Mouse (Mus musculus) heart, postnatal 0 days (tissue): ENCODE measurements around the gene Saysd1.

Experiments
- CTCF ChIP-seq: IDR thresholded peaks from 2 replicates; pipeline ENCODE4 v1.5.1; 2016; ENCODE audit warnings: antibody characterized with exemption, control low read depth, low read depth
- EP300 ChIP-seq: IDR thresholded peaks from 2 replicates; pipeline ENCODE4 v1.6.1; 2016; ENCODE audit warnings: antibody characterized with exemption, low read depth

DNA sequence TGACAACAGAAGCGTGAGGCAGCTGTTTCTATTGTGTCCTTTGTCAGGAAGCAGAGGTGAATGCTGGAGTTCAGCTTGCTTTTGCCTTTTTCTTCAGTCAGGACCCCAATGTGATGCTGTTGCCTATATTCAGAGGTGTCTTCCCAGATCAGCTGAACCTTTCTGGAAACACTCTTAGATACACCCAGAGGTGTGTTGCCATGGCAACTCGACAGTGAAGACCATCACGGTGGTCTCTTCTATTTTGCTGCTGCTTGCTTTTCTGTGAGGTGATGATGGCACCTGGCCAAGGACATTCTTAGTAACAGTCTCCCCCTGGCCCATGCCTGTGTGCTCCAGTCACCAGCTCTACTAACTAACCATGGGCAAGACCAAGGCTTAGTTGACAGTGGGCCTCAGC, 33.5 kb upstream of the Saysd1 start:
- TF ChIP-seq CTCF (no peak), EP300 (no peak)
